Mouse (Mus musculus) G1E (cell line): ENCODE measurements around the gene Taldo1.

Experiments
- CTCF ChIP-seq: IDR thresholded peaks from 2 replicates; pipeline ENCODE4 v1.5.1; 2012; ENCODE audit warnings: low read depth, low read length, inconsistent platforms, mixed read lengths
- GATA1 ChIP-seq: IDR thresholded peaks from 2 replicates; pipeline ENCODE4 v1.6.1; 2012; ENCODE audit warnings: borderline replicate concordance, low read length, inconsistent platforms, mixed read lengths
- POLR2AphosphoS5 ChIP-seq: IDR thresholded peaks from 2 replicates; pipeline ENCODE4 v1.6.1; 2012; ENCODE audit warnings: low read depth, low read length, inconsistent platforms; ENCODE audit not compliant: insufficient replicate concordance
- TAL1 ChIP-seq: conservative IDR thresholded peaks from 2 replicates; pipeline ENCODE4 v1.6.1; 2012; ENCODE audit warnings: low read depth, low read length, inconsistent platforms, mixed read lengths

DNA sequence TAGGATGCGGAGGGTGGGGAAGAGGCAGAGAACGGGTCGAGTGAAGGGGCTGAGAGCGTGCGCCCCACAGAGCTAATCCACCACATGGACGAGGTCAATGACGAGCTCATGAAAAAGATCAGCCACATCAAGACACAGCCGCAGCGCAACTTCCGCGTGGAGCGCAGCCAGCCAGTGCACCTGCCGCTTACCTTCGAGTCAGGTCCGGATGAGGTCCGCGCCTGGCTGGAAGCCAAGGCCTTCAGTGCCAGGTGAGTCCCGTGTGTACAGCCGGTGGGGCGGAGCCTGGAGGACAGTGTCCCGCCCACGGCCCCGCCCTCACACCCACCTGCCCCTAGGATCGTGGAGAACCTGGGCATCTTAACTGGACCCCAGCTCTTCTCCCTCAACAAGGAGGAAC, 30.5 kb upstream of the Taldo1 start:
- TF ChIP-seq CTCF: no peak
- TF ChIP-seq TAL1: no peak
- no peak for TF ChIP-seq GATA1
- TF ChIP-seq POLR2AphosphoS5: no peak
